Mouse (Mus musculus) ES-E14 (cell line): Measurements from ENCODE around the gene Hes3.

Source experiments
- HCFC1 ChIP-seq: IDR thresholded peaks from 2 replicates; pipeline ENCODE4 v1.6.1; 2012; ENCODE audit warnings: low read length, inconsistent platforms, borderline replicate concordance; ENCODE audit not compliant: insufficient read depth
- ZC3H11A ChIP-seq: IDR thresholded peaks from 2 replicates; pipeline ENCODE4 v1.6.1; 2012; ENCODE audit warnings: low read depth, mild to moderate bottlenecking, inconsistent platforms, low read length, borderline replicate concordance

DNA sequence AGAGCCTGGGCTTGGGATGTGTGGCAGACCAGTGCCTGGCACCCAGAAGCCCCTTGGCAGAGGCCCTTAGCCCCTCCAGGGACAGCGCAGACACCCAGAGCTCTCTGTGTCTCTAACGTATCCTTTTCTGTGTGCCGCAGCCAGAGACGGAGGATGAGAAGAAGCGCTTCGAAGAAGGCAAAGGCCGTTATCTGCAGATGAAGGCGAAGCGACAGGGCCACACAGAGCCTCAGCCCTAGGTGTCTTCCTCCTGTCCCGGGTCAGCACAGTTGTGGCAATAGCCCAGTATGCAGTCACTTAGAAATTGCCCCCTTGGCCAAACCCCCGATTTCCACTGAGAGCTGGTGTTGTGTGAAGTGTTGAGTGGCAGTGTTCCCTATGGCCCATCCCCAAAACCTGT, 20.1 kb downstream of the Hes3 start:
- no peak for TF ChIP-seq ZC3H11A
- TF ChIP-seq HCFC1: no peak
